11 mouse cellular contexts compared by ENCODE assay signal in the genomic region with DNA sequence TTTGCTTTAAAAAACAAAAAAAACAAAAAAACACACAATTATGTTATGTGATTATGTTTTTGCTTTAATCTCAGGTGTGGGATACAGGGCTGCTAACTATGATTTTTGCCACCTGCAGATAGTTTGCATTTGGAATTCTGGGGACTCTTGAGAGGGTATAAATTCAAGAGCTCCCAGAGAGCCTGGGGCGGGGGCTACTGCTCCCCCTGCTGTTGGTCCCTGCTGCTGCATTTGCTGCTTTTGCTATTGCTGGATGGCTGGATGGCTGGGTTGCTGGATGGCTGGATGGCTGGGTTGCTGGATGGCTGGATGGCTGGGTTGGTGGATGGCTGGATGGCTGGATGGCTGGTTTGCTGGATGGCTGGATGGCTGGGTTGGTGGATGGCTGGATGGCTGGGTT. TPM values are rescaled to one million over a fixed set of nuclear protein-coding genes. Genes with fewer than 3 reads are reported as not detected.
DNase-seq lines count a peak whose midpoint lies in the region; ATAC-seq and TF ChIP-seq lines count a peak whose summit lies in the region.
"Had no signal": no experiment of that assay in that cellular context is flagged by ENCODE, and none has a peak within 500 bp of the region (broad histone marks: within the 10 kb centered on the region; RNA-seq: fewer than 3 reads in every experiment).

No protein-coding gene starts in this region.

- peak; percentile 5 for DNase-seq in lung, postnatal 14 days
- no peak for DNase-seq in lung, postnatal 10 days
- no peak for DNase-seq in Patski (ENCODE audit: low read depth, low spot score)
- DNase-seq in stomach, postnatal 0 days (ENCODE audit: low spot score) = no peak
- no peak for DNase-seq in cerebellum, postnatal 14 days
- DNase-seq: cerebellum, adult 9-10 months had no signal

- H3K27me3 ChIP-seq in intestine, postnatal 0 days (replicated peaks; ENCODE audit: control insufficient read depth, insufficient read depth, low read length) = no peaks in the 10 kb centered on the region
- no peaks in the 10 kb centered on the region; the same call in 1 of the 2 replicates for H3K27me3 ChIP-seq in intestine, embryonic 16.5 days (replicated peaks; ENCODE audit: control insufficient read depth, insufficient read depth, low read length)
- H3K27me3 ChIP-seq in Patski = peaks cover 20% of the 10 kb centered on the region
- H3K27me3 ChIP-seq in stomach, postnatal 0 days (ENCODE audit: control insufficient read depth, insufficient read depth, low read length) = no peaks in the 10 kb centered on the region
- H3K27me3 ChIP-seq: embryonic facial prominence, embryonic 15.5 days; hindbrain, embryonic 15.5 days had no signal

- POLR2A ChIA-PET in Patski (lab: Charles Lee) = no interaction called here

- ATAC-seq in intestine, postnatal 0 days = no peak
- ATAC-seq in intestine, embryonic 16.5 days = no peak
- ATAC-seq in Patski = no peak
- no peak for ATAC-seq in stomach, postnatal 0 days (ENCODE audit: low FRiP score, low TSS enrichment)
- ATAC-seq: forebrain, embryonic 16.5 days had no signal

- in situ Hi-C loops in Patski (cut with MboI; ENCODE audit: low pct_unique_long_range_greater_than_20kb) = no loop called here

- no peak overlapping the region for H3K27ac ChIP-seq in intestine, postnatal 0 days (ENCODE audit: low read depth, low read length)
- H3K27ac ChIP-seq in intestine, embryonic 16.5 days (ENCODE audit: low read length) = no peak overlapping the region
- no peak overlapping the region for H3K27ac ChIP-seq in stomach, postnatal 0 days (replicated peaks)
- H3K27ac ChIP-seq: embryonic facial prominence, embryonic 15.5 days; hindbrain, embryonic 15.5 days had no signal

- H3K4me1 ChIP-seq in intestine, postnatal 0 days (replicated peaks; ENCODE audit: control insufficient read depth, insufficient read depth, low read length) = no peaks in the 10 kb centered on the region
- H3K4me1 ChIP-seq in intestine, embryonic 16.5 days (ENCODE audit: control insufficient read depth, insufficient read depth, low read length) = no peaks in the 10 kb centered on the region
- no peaks in the 10 kb centered on the region for H3K4me1 ChIP-seq in stomach, postnatal 0 days (replicated peaks; ENCODE audit: control insufficient read depth, insufficient read depth)
- H3K4me1 ChIP-seq: embryonic facial prominence, embryonic 15.5 days had no signal

- no peak overlapping the region for H3K4me3 ChIP-seq in intestine, postnatal 0 days (ENCODE audit: low read depth, low read length)
- H3K4me3 ChIP-seq in intestine, embryonic 16.5 days (ENCODE audit: low read length) = no peak overlapping the region
- no peak overlapping the region for H3K4me3 ChIP-seq in stomach, postnatal 0 days (ENCODE audit: low read depth, low read length)
- H3K4me3 ChIP-seq: embryonic facial prominence, embryonic 15.5 days; hindbrain, embryonic 15.5 days had no signal

- peak; percentile 37 for TF ChIP-seq CTCF in intestine, postnatal 0 days (IDR thresholded peaks at IDR 0.05; ENCODE audit: low read depth)
- peak; percentile 48 for TF ChIP-seq CTCF in Patski (IDR thresholded peaks at IDR 0.05)
- TF ChIP-seq CTCF in stomach, postnatal 0 days (IDR thresholded peaks at IDR 0.05; ENCODE audit: low read depth) = peak; percentile 39

- 68% methylated on average over 1 of the region's 1 CpGs for WGBS in intestine, postnatal 0 days
- WGBS in intestine, embryonic 16.5 days = 67% methylated on average over 1 of the region's 1 CpGs
- 71% methylated on average over 1 of the region's 1 CpGs for WGBS in stomach, postnatal 0 days

- no peaks in the 10 kb centered on the region for H3K36me3 ChIP-seq in intestine, postnatal 0 days (ENCODE audit: control insufficient read depth, insufficient read depth)
- no peaks in the 10 kb centered on the region for H3K36me3 ChIP-seq in intestine, embryonic 16.5 days (ENCODE audit: control insufficient read depth, insufficient read depth, low read length)
- no peaks in the 10 kb centered on the region for H3K36me3 ChIP-seq in stomach, postnatal 0 days (ENCODE audit: control insufficient read depth, insufficient read depth, low read length)
- H3K36me3 ChIP-seq: embryonic facial prominence, embryonic 15.5 days; hindbrain, embryonic 15.5 days had no signal

- no peak for TF ChIP-seq EP300 in stomach, postnatal 0 days (optimal IDR thresholded peaks at IDR 0.05)

- no peak overlapping the region for H3K9ac ChIP-seq in intestine, postnatal 0 days (ENCODE audit: low read depth, low read length)
- H3K9ac ChIP-seq in intestine, embryonic 16.5 days (ENCODE audit: low read depth, low read length) = no peak overlapping the region
- no peak overlapping the region for H3K9ac ChIP-seq in stomach, postnatal 0 days (ENCODE audit: low read length)
- H3K9ac ChIP-seq: embryonic facial prominence, embryonic 15.5 days; hindbrain, embryonic 15.5 days had no signal

- CTCF ChIA-PET in Patski (lab: Charles Lee) = no interaction called here

- H3K4me2 ChIP-seq in intestine, postnatal 0 days (replicated peaks; ENCODE audit: low read depth) = no peak overlapping the region
- H3K4me2 ChIP-seq in intestine, embryonic 16.5 days (ENCODE audit: low read depth, low read length) = no peak overlapping the region
- no peak overlapping the region for H3K4me2 ChIP-seq in stomach, postnatal 0 days (replicated peaks; ENCODE audit: low read depth)
- H3K4me2 ChIP-seq: embryonic facial prominence, embryonic 15.5 days; hindbrain, embryonic 15.5 days had no signal

- no peaks in the 10 kb centered on the region for H3K9me3 ChIP-seq in intestine, postnatal 0 days (ENCODE audit: control insufficient read depth)
- no peaks in the 10 kb centered on the region for H3K9me3 ChIP-seq in intestine, embryonic 16.5 days (ENCODE audit: control insufficient read depth, low read length)
- H3K9me3 ChIP-seq in stomach, postnatal 0 days (ENCODE audit: control insufficient read depth, low read length) = no peaks in the 10 kb centered on the region
- H3K9me3 ChIP-seq: embryonic facial prominence, embryonic 15.5 days; hindbrain, embryonic 15.5 days had no signal

RNA-seq across cellular contexts. Expression of a gene that starts 44.6 kb away (rescaled TPM):
- 0.04 and 0.05 TPM in 2 replicates for polyA plus RNA-seq in intestine, postnatal 0 days (2015; fragmentation: Nextera tagmentation; extraction: Ambion mirVana)
- 0.04 and 0.09 TPM in 2 replicates for polyA plus RNA-seq in intestine, embryonic 16.5 days (2015; fragmentation: Nextera tagmentation; extraction: Ambion mirVana)
- not detected for polyA plus RNA-seq in Patski (2021)
- polyA plus RNA-seq in stomach, postnatal 0 days (2015; fragmentation: Nextera tagmentation; extraction: Ambion mirVana) = 2.6 and 3.6 TPM in 2 replicates
